Mouse (Mus musculus): ENCODE measurements around the gene Fam163a.

GRCm38 (mm10) chr1:156221327-156221726, 16.5 kb upstream of the Fam163a start:
- TF ChIP-seq CHD2 (IDR thresholded peaks at IDR 0.05; ENCODE audit: low read depth, low read length) (no peak), ZC3H11A (IDR thresholded peaks at IDR 0.05; ENCODE audit: borderline replicate concordance, low read depth, low read length) (no peak), HCFC1 (IDR thresholded peaks at IDR 0.05; ENCODE audit: borderline replicate concordance, insufficient read depth, low read length) (no peak), MAFK (IDR thresholded peaks at IDR 0.05; ENCODE audit: insufficient read depth, low read depth, low read length) (no peak)

Measured in ES-E14 (cell line).